Mouse (Mus musculus): ENCODE results near the gene Gsta1.
"Not testable (repeated sequence)": the region's sequence is repeated elsewhere in the genome, so short reads cannot be mapped to it uniquely, and the experiment has no call there.

The Gsta1 gene

GRCm38 (mm10) chr9:78233121-78233695 is 2.8 kb downstream of the Gsta1 start:
- DNase-seq = not testable (repeated sequence)

GRCm38 (mm10) chr9:78255683-78256470 is 25.4 kb downstream of the Gsta1 start:
- not testable (repeated sequence) for DNase-seq

- not testable (repeated sequence) for DNase-seq
Observed at GRCm38 (mm10) chr9:78256914-78257313, 26.5 kb downstream of the Gsta1 start, which contains the start of gene Gm3776. TSS of gene Gm3776 (plus strand) at chr9:78257129.

- not testable (repeated sequence) for DNase-seq
Observed at GRCm38 (mm10) chr9:78259688-78260087, 29.2 kb downstream of the Gsta1 start.

- not testable (repeated sequence) for DNase-seq
Observed at GRCm38 (mm10) chr9:78270945-78271344, 40.5 kb downstream of the Gsta1 start.

GRCm38 (mm10) chr9:78282002-78282711 is 51.7 kb downstream of the Gsta1 start:
- DNase-seq = not testable (repeated sequence)

- not testable (repeated sequence) for DNase-seq
Observed at GRCm38 (mm10) chr9:78289063-78289462, 58.6 kb downstream of the Gsta1 start.

GRCm38 (mm10) chr9:78289723-78290122 is 59.3 kb downstream of the Gsta1 start, which contains the start of gene Gm10639:
TSS of gene Gm10639 (plus strand) at chr9:78289923.
- not testable (repeated sequence) for DNase-seq

All from layer of hippocampus, adult 9-11 months (tissue).